Mouse (Mus musculus): ENCODE results near the gene Ankrd11.

GRCm38 (mm10) chr8:122917531-122918392, 124.3 kb downstream of the Ankrd11 start:
- no peak for TF ChIP-seq CTCF (IDR thresholded peaks at IDR 0.05; ENCODE audit: low read depth)
- no peak for TF ChIP-seq EP300 (IDR thresholded peaks at IDR 0.05; ENCODE audit: low read depth)
